Mouse (Mus musculus): Measurements from ENCODE around the gene 4930595D18Rik. TPM values are rescaled to one million over a fixed set of nuclear protein-coding genes. Genes with fewer than 3 reads are reported as not detected.

The 4930595D18Rik gene
- polyA plus RNA-seq (2012; rRNA removed) = not detected in 2 replicates

DNA sequence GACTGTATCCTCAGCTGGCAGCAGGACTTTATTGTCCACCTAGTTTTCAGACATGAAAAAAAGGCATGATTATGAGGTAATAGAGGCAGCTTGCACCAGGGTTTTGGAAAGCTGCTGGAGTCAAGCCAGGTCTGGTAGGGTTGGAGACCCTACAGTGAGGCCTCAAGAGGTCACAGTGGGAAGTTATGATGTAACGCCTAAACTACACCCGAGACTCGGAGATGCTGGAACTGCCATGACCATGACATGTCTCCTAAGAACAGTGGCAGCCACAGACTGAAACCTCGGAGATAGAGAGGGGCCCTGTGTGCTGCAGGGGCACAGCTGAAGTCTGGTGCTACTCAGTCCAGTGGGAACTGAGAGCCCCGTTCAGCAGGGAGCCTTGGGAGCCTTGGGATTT lies at the start of gene 4930595D18Rik:
TSS of gene 4930595D18Rik (minus strand) at position 16 of the 400 bp plus-strand sequence.

DNA sequence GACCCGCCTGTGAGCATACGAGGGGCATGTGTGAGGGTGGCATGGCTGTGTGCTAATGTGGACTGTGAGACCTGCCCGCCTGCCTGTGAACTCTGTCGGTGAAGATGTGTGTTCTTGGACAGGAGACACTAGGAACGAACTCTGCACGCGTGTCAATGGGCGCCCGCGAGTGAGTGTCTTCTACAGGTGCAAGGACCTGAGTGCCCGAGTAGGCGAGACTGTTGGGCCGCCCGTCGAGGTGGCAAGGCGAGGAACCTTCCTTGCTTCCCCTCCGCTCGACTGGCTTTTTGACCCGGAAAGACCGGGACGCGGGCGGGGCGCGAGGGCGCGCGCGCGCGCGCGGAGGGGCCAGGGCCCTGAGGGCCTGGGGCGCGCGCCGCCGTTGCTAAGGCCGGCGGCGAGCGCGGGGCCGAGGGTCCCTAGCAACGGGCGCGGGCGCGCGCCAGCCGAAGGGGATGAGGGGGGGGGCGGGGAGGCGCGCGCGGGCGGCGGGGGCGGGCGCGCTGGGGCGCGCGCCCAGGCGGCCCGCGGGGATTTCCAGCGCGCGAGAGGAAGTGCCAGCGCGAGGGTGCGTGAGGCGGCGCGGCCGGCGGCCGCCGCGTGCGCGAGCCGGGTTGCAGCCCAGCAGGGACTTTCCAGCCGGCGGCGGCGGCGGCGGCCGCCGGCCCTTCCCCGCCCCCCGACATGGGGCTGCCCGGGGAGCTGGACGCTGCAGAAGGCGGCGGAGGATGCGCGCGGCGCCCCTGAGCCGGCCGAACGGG lies 18.3 kb downstream of the 4930595D18Rik start, which contains the start of gene Traf3:
TSS of gene Traf3 (plus strand) at position 540 of the 761 bp plus-strand sequence.

Other genes starting within 250 kb of the 4930595D18Rik start
- 137 and 138 TPM in 2 replicates for gene Ankrd9, start 205.5 kb downstream of the 4930595D18Rik start, polyA plus RNA-seq (2012; rRNA removed)
- 11.4 and 12.5 TPM in 2 replicates for gene Rcor1, start 145.1 kb downstream of the 4930595D18Rik start, polyA plus RNA-seq (2012; rRNA removed)
- 18.6 and 19.4 TPM in 2 replicates for gene Traf3, start 18.1 kb downstream of the 4930595D18Rik start, polyA plus RNA-seq (2012; rRNA removed)
- gene Amn, start 86.6 kb upstream of the 4930595D18Rik start, polyA plus RNA-seq (2012; rRNA removed) = 7.4 and 22.4 TPM in 2 replicates
- gene Cdc42bpb, start 193.2 kb upstream of the 4930595D18Rik start, polyA plus RNA-seq (2012; rRNA removed) = 318 and 329 TPM in 2 replicates
- 0.33 TPM in 1 of 2 replicates, not detected in the other for gene Lbhd2, start 222.3 kb upstream of the 4930595D18Rik start, polyA plus RNA-seq (2012; rRNA removed)
- gene Exoc3l4, start 232.5 kb upstream of the 4930595D18Rik start, polyA plus RNA-seq (2012; rRNA removed) = 10.1 and 13.1 TPM in 2 replicates